Mouse (Mus musculus) brown adipose tissue, adult 24 weeks (tissue): Measurements from ENCODE around the gene Zfp229. TPM values are rescaled to one million over a fixed set of nuclear protein-coding genes. Genes with fewer than 3 reads are reported as not detected.
"Not testable (repeated sequence)": the region's sequence is repeated elsewhere in the genome, so short reads cannot be mapped to it uniquely, and the experiment has no call there.

Experiments
- H3K27ac ChIP-seq: fragments of 200-500 bp; replicated peaks from 2 replicates; pipeline ENCODE4 v1.5.1; 2012; ENCODE audit warnings: low read depth, mild to moderate bottlenecking, low read length
- H3K4me1 ChIP-seq: fragments of 200-500 bp; 2 replicates; pipeline ENCODE4 v1.6.1; 2012; ENCODE audit warnings: low read length, mixed read lengths; ENCODE audit not compliant: control insufficient read depth, insufficient read depth, insufficient read length
- H3K4me3 ChIP-seq: fragments of 200-500 bp; 2 replicates; pipeline ENCODE4 v1.5.1; 2012; ENCODE audit warnings: low read depth, mild to moderate bottlenecking, low read length, moderate library complexity; ENCODE audit not compliant: insufficient read depth
- polyA plus RNA-seq: library from polyadenylated mRNA; stranded (reverse); fragments of >200 nt; gene quantifications from 2 replicates; pipeline ENCODE4 v1.2.4, GENCODE M21; 2012; ENCODE audit not compliant: missing spikeins, insufficient read depth, insufficient read length

Zfp229 gene
- polyA plus RNA-seq, 1 experiment, result 5.9 TPM

GRCm38 (mm10) chr17:21801373-21801772, 70.8 kb downstream of the Zfp229 start:
- not testable (repeated sequence) for H3K4me3 ChIP-seq, H3K27ac ChIP-seq, H3K4me1 ChIP-seq

Other genes starting within 250 kb of the Zfp229 start
- gene Zfp53, start 241.8 kb upstream of the Zfp229 start, polyA plus RNA-seq, result 3.1 and 3.6 TPM in 2 replicates
- gene Zfp52, start 195.3 kb upstream of the Zfp229 start, polyA plus RNA-seq, result 5.0 and 6.8 TPM in 2 replicates
- gene Zfp948, start 163.8 kb upstream of the Zfp229 start, polyA plus RNA-seq, result 4.5 and 8.5 TPM in 2 replicates
- gene Zfp983, start 80.2 kb upstream of the Zfp229 start, polyA plus RNA-seq, result 2.8 and 3.3 TPM in 2 replicates
- gene Gm10226, start 38.9 kb upstream of the Zfp229 start, polyA plus RNA-seq, result 6.9 and 11.4 TPM in 2 replicates
- 2.9 and 3.3 TPM in 2 replicates for gene Zfp760, start 23.1 kb upstream of the Zfp229 start, polyA plus RNA-seq
- gene Zfp820, start 115.0 kb downstream of the Zfp229 start, polyA plus RNA-seq, result 1.4 and 1.6 TPM in 2 replicates
- gene Zfp995, start 179.1 kb downstream of the Zfp229 start, polyA plus RNA-seq, result 1.2 and 2.1 TPM in 2 replicates
- gene Zfp942, start 231.7 kb downstream of the Zfp229 start, polyA plus RNA-seq, result 5.2 and 5.5 TPM in 2 replicates
- 15.5 and 19.4 TPM in 2 replicates for gene Zfp943, start 231.8 kb downstream of the Zfp229 start, polyA plus RNA-seq